Mouse (Mus musculus) adrenal gland, adult (tissue): Measurements from ENCODE around the gene Zdhhc23.

Source experiments
- DNase-seq, 2 experiments: peaks; one replicate each; pipeline ENCODE4 v3.0.0; 2022 to 2023; ENCODE audit warnings: low spot score in 1 of 2; ENCODE audit not compliant: inconsistent age in 2 of 2

The Zdhhc23 gene

GRCm38 (mm10) chr16:43971189-43971588 is 8.4 kb downstream of the Zdhhc23 start:
- no peak for DNase-seq

GRCm38 (mm10) chr16:43970426-43970825 is 9.2 kb downstream of the Zdhhc23 start:
- DNase-seq = no peak

- DNase-seq = no peak
Observed at GRCm38 (mm10) chr16:43965781-43966389, 13.7 kb downstream of the Zdhhc23 start.

GRCm38 (mm10) chr16:43963780-43964179 is 15.8 kb downstream of the Zdhhc23 start:
- no peak for DNase-seq

GRCm38 (mm10) chr16:43963291-43963690 is 16.3 kb downstream of the Zdhhc23 start:
- DNase-seq = no peak

GRCm38 (mm10) chr16:43958038-43958437 is 21.6 kb downstream of the Zdhhc23 start:
- no peak for DNase-seq

- no peak for DNase-seq
Observed at GRCm38 (mm10) chr16:43954913-43955312, 24.7 kb downstream of the Zdhhc23 start.

- no peak for DNase-seq
Observed at GRCm38 (mm10) chr16:43951591-43951990, 28.0 kb downstream of the Zdhhc23 start.

GRCm38 (mm10) chr16:43945869-43946268 is 33.7 kb downstream of the Zdhhc23 start:
- no peak for DNase-seq

- DNase-seq = no peak
Observed at GRCm38 (mm10) chr16:43945351-43945750, 34.2 kb downstream of the Zdhhc23 start.

GRCm38 (mm10) chr16:43940846-43941245 is 38.7 kb downstream of the Zdhhc23 start:
- DNase-seq = peak in 1 of 2 experiments; percentile 37

GRCm38 (mm10) chr16:43935892-43936291 is 43.7 kb downstream of the Zdhhc23 start:
- DNase-seq = no peak

- no peak for DNase-seq
Observed at GRCm38 (mm10) chr16:43935367-43935766, 44.2 kb downstream of the Zdhhc23 start.

GRCm38 (mm10) chr16:43934856-43935255 is 44.7 kb downstream of the Zdhhc23 start:
- no peak for DNase-seq

- DNase-seq = no peak
Observed at GRCm38 (mm10) chr16:43933041-43933440, 46.5 kb downstream of the Zdhhc23 start.

- DNase-seq = no peak
Observed at GRCm38 (mm10) chr16:43932319-43932718, 47.3 kb downstream of the Zdhhc23 start.

GRCm38 (mm10) chr16:43931502-43931901 is 48.1 kb downstream of the Zdhhc23 start:
- DNase-seq = no peak

GRCm38 (mm10) chr16:43930577-43930976 is 49.0 kb downstream of the Zdhhc23 start:
- no peak for DNase-seq

- DNase-seq = no peak
Observed at GRCm38 (mm10) chr16:43926341-43926859, 53.2 kb downstream of the Zdhhc23 start, which contains the start of gene Qtrt2. Qtrt2 (minus strand) TSS chr16:43926809.

GRCm38 (mm10) chr16:43925846-43926245 is 53.7 kb downstream of the Zdhhc23 start:
- no peak for DNase-seq

GRCm38 (mm10) chr16:43925001-43925558 is 54.5 kb downstream of the Zdhhc23 start:
- no peak for DNase-seq

GRCm38 (mm10) chr16:43922630-43923029 is 57.0 kb downstream of the Zdhhc23 start:
- DNase-seq = no peak

- DNase-seq = no peak
Observed at GRCm38 (mm10) chr16:43922024-43922423, 57.6 kb downstream of the Zdhhc23 start.
